15 mouse cellular contexts compared by ENCODE assay signal in the genomic region with DNA sequence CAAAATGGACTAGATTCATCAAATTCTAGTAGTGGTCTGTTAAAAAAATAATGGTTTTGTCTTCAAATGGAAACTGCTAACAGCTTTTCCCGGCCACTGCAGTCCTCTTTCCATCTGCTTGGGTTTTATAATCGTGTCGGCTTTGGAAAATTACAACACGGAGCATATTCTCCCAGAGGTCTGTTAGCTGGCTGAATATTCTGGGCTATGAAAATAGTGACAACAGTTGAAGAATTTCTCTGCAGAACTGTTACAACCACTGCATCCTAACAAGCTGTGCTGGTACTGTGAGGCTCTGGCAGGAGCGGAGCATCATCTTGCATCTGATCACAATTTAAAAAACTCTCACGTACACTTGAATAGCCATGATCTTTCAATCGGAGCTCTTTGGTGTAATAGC.
DNase-seq lines count a peak whose midpoint lies in the region; ATAC-seq lines count a peak whose summit lies in the region.
"Had no signal": no experiment of that assay in that cellular context is flagged by ENCODE, and none has a peak within 500 bp of the region (broad histone marks: within the 10 kb centered on the region; RNA-seq: fewer than 3 reads in every experiment).

No protein-coding gene starts in this region.

- no peaks in the 10 kb centered on the region for H3K9me3 ChIP-seq in hindbrain, embryonic 16.5 days (ENCODE audit: control insufficient read depth, low read length)
- no peaks in the 10 kb centered on the region for H3K9me3 ChIP-seq in hindbrain, embryonic 14.5 days (ENCODE audit: control insufficient read depth, low read length)
- H3K9me3 ChIP-seq: forebrain, embryonic 10.5 days; liver, embryonic 15.5 days had no signal

- H3K36me3 ChIP-seq in hindbrain, embryonic 16.5 days (ENCODE audit: control insufficient read depth, insufficient read depth, low read length): no peaks in the 10 kb centered on the region
- H3K36me3 ChIP-seq in hindbrain, embryonic 14.5 days (replicated peaks; ENCODE audit: control insufficient read depth, insufficient read depth): no peaks in the 10 kb centered on the region
- H3K36me3 ChIP-seq: forebrain, embryonic 10.5 days; liver, embryonic 15.5 days had no signal

- H3K27me3 ChIP-seq in hindbrain, embryonic 16.5 days (replicated peaks; ENCODE audit: control insufficient read depth, insufficient read depth, low read length): no peaks in the 10 kb centered on the region
- no peaks in the 10 kb centered on the region for H3K27me3 ChIP-seq in hindbrain, embryonic 14.5 days (ENCODE audit: control insufficient read depth, insufficient read depth, low read length)
- H3K27me3 ChIP-seq: liver, embryonic 15.5 days had no signal

- H3K4me1 ChIP-seq in hindbrain, embryonic 16.5 days (ENCODE audit: control insufficient read depth, insufficient read depth, low read depth, low read length): no peaks in the 10 kb centered on the region
- no peaks in the 10 kb centered on the region for H3K4me1 ChIP-seq in hindbrain, embryonic 14.5 days (replicated peaks; ENCODE audit: control insufficient read depth, insufficient read depth, low read length)
- H3K4me1 ChIP-seq: liver, embryonic 15.5 days had no signal

- no peak overlapping the region for H3K9ac ChIP-seq in hindbrain, embryonic 16.5 days (ENCODE audit: low read depth, low read length)
- no peak overlapping the region for H3K9ac ChIP-seq in hindbrain, embryonic 14.5 days
- H3K9ac ChIP-seq: liver, embryonic 15.5 days had no signal

- H3K4me3 ChIP-seq in hindbrain, embryonic 16.5 days (ENCODE audit: low read length): no peak overlapping the region
- no peak overlapping the region for H3K4me3 ChIP-seq in hindbrain, embryonic 14.5 days (replicated peaks; ENCODE audit: low read length)
- H3K4me3 ChIP-seq: forebrain, embryonic 10.5 days; liver, embryonic 15.5 days had no signal

- 68% methylated on average over 7 of the region's 7 CpGs for WGBS in hindbrain, embryonic 16.5 days
- 74% methylated on average over 7 of the region's 7 CpGs for WGBS in hindbrain, embryonic 14.5 days

- H3K27ac ChIP-seq in hindbrain, embryonic 16.5 days (ENCODE audit: low read depth, low read length): no peak overlapping the region; the same call in 1 of the 2 replicates
- no peak overlapping the region; the same call in 1 of the 2 replicates for H3K27ac ChIP-seq in hindbrain, embryonic 14.5 days
- H3K27ac ChIP-seq: forebrain, embryonic 10.5 days; kidney, postnatal 0 days; liver, embryonic 15.5 days; macrophage had no signal

- ATAC-seq in hindbrain, embryonic 16.5 days: peak; percentile 40; the same call in 1 of the 2 replicates
- ATAC-seq in hindbrain, embryonic 14.5 days (ENCODE audit: low FRiP score): no peak
- ATAC-seq: activated CD4-positive, CD25-positive, alpha-beta regulatory T cell, adult 4 months had no signal

- no peak for DNase-seq in hindbrain, embryonic 14.5 days (ENCODE audit: low spot score)
- DNase-seq in frontal cortex, adult 2 months (ENCODE audit: extremely low spot score in 1 of 2, low spot score in 1 of 2): peak; percentile 46 to 67
- DNase-seq in layer of hippocampus, adult 9-11 months: peak; percentile 77
- DNase-seq in right cerebral cortex, adult 2 months (ENCODE audit: low spot score in 2 of 2): peak; percentile 44 to 46
- DNase-seq in thymus, postnatal 14 days: no peak
- DNase-seq in adrenal gland, adult 18-20 months (ENCODE audit: low spot score in 2 of 2): no peak
- no peak for DNase-seq in lung, postnatal 4 days
- DNase-seq: cerebellum, postnatal 25 days; thymus, postnatal 4 days had no signal

- H3K4me2 ChIP-seq in hindbrain, embryonic 16.5 days (ENCODE audit: low read length): no peak overlapping the region
- H3K4me2 ChIP-seq in hindbrain, embryonic 14.5 days (replicated peaks): no peak overlapping the region
- H3K4me2 ChIP-seq: liver, embryonic 15.5 days had no signal

Comparison
In these comparisons a context has a peak if more than half of its experiments do, and no peak if none do; other contexts are left out.
1. DNase-seq: peak in frontal cortex, adult 2 months (2 of 2), layer of hippocampus, adult 9-11 months (single experiment) and right cerebral cortex, adult 2 months (2 of 2); none in hindbrain, embryonic 14.5 days (single experiment), thymus, postnatal 14 days (single experiment), adrenal gland, adult 18-20 months (0 of 2) and lung, postnatal 4 days (0 of 2).